Mouse (Mus musculus): ENCODE measurements around the gene Arid3a.

DNA sequence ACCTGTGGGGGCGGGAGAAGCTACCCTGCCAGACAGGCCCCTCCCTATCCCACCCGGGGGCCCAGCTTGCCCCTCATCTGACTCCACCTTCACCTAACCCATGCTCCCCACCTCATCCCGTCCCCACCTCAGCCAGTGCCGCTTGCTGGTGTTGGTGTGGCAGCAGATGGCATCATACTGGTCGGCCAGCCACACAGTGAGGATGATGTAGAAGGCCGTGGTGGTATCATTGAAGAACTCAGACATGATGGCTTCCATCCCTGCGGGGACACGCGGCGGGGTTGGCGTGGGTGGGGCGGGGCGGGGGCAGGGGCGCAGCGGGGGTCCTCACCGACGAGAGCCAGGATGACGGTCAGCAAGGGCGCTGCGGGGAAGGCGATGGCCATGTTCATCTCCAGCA lies 51.2 kb downstream of the Arid3a start:
- TF ChIP-seq CTCF (IDR thresholded peaks at IDR 0.05; ENCODE audit: borderline replicate concordance, extremely low read depth, insufficient read depth, insufficient read length), result no peak
- TF ChIP-seq POLR2A (IDR thresholded peaks at IDR 0.05; ENCODE audit: borderline replicate concordance, extremely low read depth, insufficient read depth, insufficient read length, poor library complexity, severe bottlenecking), result no peak
